Comparison of ENCODE assay signal across 33 mouse cellular contexts in the genomic region with DNA sequence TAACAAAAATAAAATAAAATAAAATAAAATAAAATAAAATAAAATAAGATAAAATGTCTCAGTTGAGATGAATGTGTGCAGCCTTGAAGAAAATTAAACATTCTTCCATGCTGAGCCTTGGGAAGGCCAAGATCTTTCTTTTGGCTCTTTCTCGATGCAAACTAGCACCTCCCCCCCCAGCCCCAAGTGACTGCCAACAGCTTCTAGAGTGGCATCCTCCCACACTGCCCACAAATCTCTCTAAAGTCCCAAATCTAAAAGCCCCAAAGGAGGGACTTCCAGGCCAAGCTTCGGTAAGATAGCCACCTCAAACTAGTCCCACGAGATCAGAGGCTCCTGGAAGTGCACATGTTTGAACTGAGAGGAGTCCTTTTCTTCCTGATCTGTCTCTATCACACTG. TPM values are rescaled to one million over a fixed set of nuclear protein-coding genes. Genes with fewer than 3 reads are reported as not detected.
A peak's percentile ranks its signal among the peaks of the same experiment; 100 is the strongest.
DNase-seq lines count a peak whose midpoint lies in the region; ATAC-seq and TF ChIP-seq lines count a peak whose summit lies in the region.
"Had no signal": no experiment of that assay in that cellular context is flagged by ENCODE, and none has a peak within 500 bp of the region (broad histone marks: within the 10 kb centered on the region; RNA-seq: fewer than 3 reads in every experiment).

No protein-coding gene starts in this region.

- H3K27ac ChIP-seq in left cerebral cortex, adult 2 months = 0 out of 2 replicates have a peak overlapping the region, but pooled peaks have one; percentile 36
- H3K27ac ChIP-seq in intestine, embryonic 15.5 days = no peak overlapping the region
- H3K27ac ChIP-seq in intestine, postnatal 0 days (ENCODE audit: low read depth, low read length) = no peak overlapping the region
- H3K27ac ChIP-seq in midbrain, embryonic 11.5 days (ENCODE audit: low read depth, low read length) = no peak overlapping the region
- H3K27ac ChIP-seq: embryonic facial prominence, embryonic 13.5 days; embryonic facial prominence, embryonic 15.5 days; forebrain, embryonic 10.5 days; forebrain, embryonic 12.5 days had no signal

- no peak for TF ChIP-seq CTCF in left cerebral cortex, adult 2 months (IDR thresholded peaks at IDR 0.05)
- no peak for TF ChIP-seq CTCF in intestine, postnatal 0 days (IDR thresholded peaks at IDR 0.05; ENCODE audit: low read depth)

- H3K27me3 ChIP-seq in intestine, embryonic 15.5 days (replicated peaks) = no peaks in the 10 kb centered on the region
- H3K27me3 ChIP-seq in intestine, postnatal 0 days (replicated peaks; ENCODE audit: control insufficient read depth, insufficient read depth, low read length) = no peaks in the 10 kb centered on the region
- no peaks in the 10 kb centered on the region for H3K27me3 ChIP-seq in midbrain, embryonic 11.5 days (ENCODE audit: control insufficient read depth, insufficient read depth, low read length)
- H3K27me3 ChIP-seq: embryonic facial prominence, embryonic 13.5 days; embryonic facial prominence, embryonic 15.5 days; forebrain, embryonic 12.5 days; Patski had no signal

- no peak overlapping the region for H3K4me3 ChIP-seq in left cerebral cortex, adult 2 months
- no peak overlapping the region for H3K4me3 ChIP-seq in intestine, embryonic 15.5 days (replicated peaks)
- H3K4me3 ChIP-seq in intestine, postnatal 0 days (ENCODE audit: low read depth, low read length) = no peak overlapping the region
- H3K4me3 ChIP-seq in midbrain, embryonic 11.5 days (ENCODE audit: low read depth, low read length) = no peak overlapping the region
- H3K4me3 ChIP-seq: embryonic facial prominence, embryonic 13.5 days; embryonic facial prominence, embryonic 15.5 days; erythroblast, embryonic 14.5 days; forebrain, embryonic 10.5 days; forebrain, embryonic 12.5 days had no signal

- H3K9ac ChIP-seq in intestine, embryonic 15.5 days = no peak overlapping the region
- no peak overlapping the region for H3K9ac ChIP-seq in intestine, postnatal 0 days (ENCODE audit: low read depth, low read length)
- H3K9ac ChIP-seq in midbrain, embryonic 11.5 days (ENCODE audit: low read length) = no peak overlapping the region
- H3K9ac ChIP-seq: embryonic facial prominence, embryonic 13.5 days; embryonic facial prominence, embryonic 15.5 days; forebrain, embryonic 12.5 days had no signal

- no peaks in the 10 kb centered on the region for H3K4me1 ChIP-seq in intestine, embryonic 15.5 days (replicated peaks)
- H3K4me1 ChIP-seq in intestine, postnatal 0 days (replicated peaks; ENCODE audit: control insufficient read depth, insufficient read depth, low read length) = no peaks in the 10 kb centered on the region; the same call in 1 of the 2 replicates
- H3K4me1 ChIP-seq in midbrain, embryonic 11.5 days (ENCODE audit: control insufficient read depth, insufficient read depth, low read length) = no peaks in the 10 kb centered on the region
- H3K4me1 ChIP-seq: embryonic facial prominence, embryonic 13.5 days; embryonic facial prominence, embryonic 15.5 days; forebrain, embryonic 12.5 days had no signal

- no peak for DNase-seq in frontal cortex, postnatal 14 days (ENCODE audit: low spot score in 2 of 2)
- DNase-seq in left cerebral cortex, adult 2 months (ENCODE audit: extremely low spot score in 1 of 2, low spot score in 2 of 2) = no peak
- no peak for DNase-seq in left cerebral cortex, adult 8-10 months (ENCODE audit: low spot score in 2 of 2)
- no peak for DNase-seq in midbrain, embryonic 11.5 days (ENCODE audit: low spot score, missing footprints)
- DNase-seq: adrenal gland, adult 8-10 months; adrenal gland, postnatal 14 days; adrenal gland, postnatal 36 days; B cell, adult 2 months; cerebellum, adult 11-12 months; cerebellum, adult 2 months; cerebellum, adult 9-10 months; cerebellum, postnatal 10 days; cerebellum, postnatal 25 days had no signal

- 66% methylated on average over 3 of the region's 3 CpGs for WGBS in intestine, embryonic 15.5 days
- 48% methylated on average over 3 of the region's 3 CpGs for WGBS in intestine, postnatal 0 days
- 88% methylated on average over 3 of the region's 3 CpGs for WGBS in midbrain, embryonic 11.5 days

- no peaks in the 10 kb centered on the region for H3K36me3 ChIP-seq in intestine, embryonic 15.5 days
- H3K36me3 ChIP-seq in intestine, postnatal 0 days (ENCODE audit: control insufficient read depth, insufficient read depth) = no peaks in the 10 kb centered on the region
- H3K36me3 ChIP-seq in midbrain, embryonic 11.5 days (ENCODE audit: control insufficient read depth, insufficient read depth, low read length) = no peaks in the 10 kb centered on the region
- H3K36me3 ChIP-seq: embryonic facial prominence, embryonic 13.5 days; embryonic facial prominence, embryonic 15.5 days; forebrain, embryonic 10.5 days; forebrain, embryonic 12.5 days; G1E had no signal

- ATAC-seq in frontal cortex, adult (ENCODE audit: low TSS enrichment) = peak; percentile 64
- no peak for ATAC-seq in intestine, embryonic 15.5 days
- no peak for ATAC-seq in intestine, postnatal 0 days
- no peak for ATAC-seq in cerebellum, adult (ENCODE audit: insufficient number of reproducible peaks, low FRiP score, low TSS enrichment)
- ATAC-seq in midbrain, embryonic 11.5 days (ENCODE audit: low FRiP score) = no peak
- ATAC-seq: activated CD4-positive, CD25-positive, alpha-beta regulatory T cell, adult 4 months; CD4-positive, CD25-positive, alpha-beta regulatory T cell, adult 4 months; forebrain, embryonic 14.5 days; forebrain, embryonic 16.5 days; Patski had no signal

- intact Hi-C loops in left cerebral cortex, adult 2 months (cut with DNase I) = no loop called here

- H3K9me3 ChIP-seq in intestine, embryonic 15.5 days = no peaks in the 10 kb centered on the region
- no peaks in the 10 kb centered on the region for H3K9me3 ChIP-seq in intestine, postnatal 0 days (ENCODE audit: control insufficient read depth)
- H3K9me3 ChIP-seq in midbrain, embryonic 11.5 days (ENCODE audit: control insufficient read depth, low read length) = no peaks in the 10 kb centered on the region
- H3K9me3 ChIP-seq: embryonic facial prominence, embryonic 13.5 days; embryonic facial prominence, embryonic 15.5 days; forebrain, embryonic 10.5 days; forebrain, embryonic 12.5 days; G1E had no signal

- peak overlapping the region; percentile 43 for H3K4me2 ChIP-seq in intestine, embryonic 15.5 days (replicated peaks)
- H3K4me2 ChIP-seq in intestine, postnatal 0 days (replicated peaks; ENCODE audit: low read depth) = peak overlapping the region; percentile 37
- H3K4me2 ChIP-seq in midbrain, embryonic 11.5 days = no peak overlapping the region
- H3K4me2 ChIP-seq: embryonic facial prominence, embryonic 13.5 days; embryonic facial prominence, embryonic 15.5 days; forebrain, embryonic 12.5 days had no signal

RNA-seq across cellular contexts. Expression of a gene that starts 5.7 kb away (rescaled TPM):
- not detected for total RNA-seq in left cerebral cortex, adult 2 months (2021)
- under 1 TPM in 1 of 4 experiments, not detected in 3; 0.20 TPM for total RNA-seq in left cerebral cortex, adult 8-10 months (2022)
- polyA plus RNA-seq in intestine, embryonic 15.5 days (2015; fragmentation: Nextera tagmentation; extraction: Ambion mirVana) = 76.3 and 79.9 TPM in 2 replicates
- 69.9 and 77.0 TPM in 2 replicates for polyA plus RNA-seq in intestine, postnatal 0 days (2015; fragmentation: Nextera tagmentation; extraction: Ambion mirVana)
- not detected in 2 replicates for polyA plus RNA-seq in midbrain, embryonic 11.5 days (2014; fragmentation: Nextera tagmentation; extraction: Ambion mirVana)
- total RNA-seq: adrenal gland, adult 18-20 months; adrenal gland, adult 8-10 months; adrenal gland, postnatal 36 days; CH12.LX had no signal
- polyA plus RNA-seq: activated CD4-positive, CD25-positive, alpha-beta regulatory T cell, adult 4 months; brain, embryonic 14.5 days; CD4-positive, CD25-positive, alpha-beta regulatory T cell, adult 4 months; cerebellum, adult 2 months; cortical plate, adult 2 months; embryonic facial prominence, embryonic 11.5 days; embryonic facial prominence, embryonic 13.5 days; embryonic facial prominence, embryonic 15.5 days; erythroblast, embryonic 14.5 days; forebrain, embryonic 10.5 days; forebrain, embryonic 12.5 days; forebrain, embryonic 14.5 days; forebrain, embryonic 16.5 days; G1E; Patski had no signal

Comparison
In these comparisons a context has a peak if more than half of its experiments do, and no peak if none do; other contexts are left out.
1. RNA of a gene that starts 5.7 kb away (polyA plus RNA-seq): 76.3 to 79.9 TPM in intestine, embryonic 15.5 days and 69.9 to 77.0 TPM in intestine, postnatal 0 days; not detected in midbrain, embryonic 11.5 days; every median in the first group is over 10 times any median in the second.